Mouse (Mus musculus) frontal cortex, adult 2 months (tissue): ENCODE measurements at regions not wholly inside any gene's neighbourhood (a gene's known extent, or its start where the extent isn't known, plus 50 kb on each side); places are given as distances from the start of the nearest gene placed in this dataset.

ENCODE experiments used
- DNase-seq, 2 experiments: peaks; one replicate each; pipeline ENCODE4 v3.0.0; 2022; ENCODE audit warnings: low spot score in 1 of 2; ENCODE audit errors: extremely low spot score in 1 of 2

DNA sequence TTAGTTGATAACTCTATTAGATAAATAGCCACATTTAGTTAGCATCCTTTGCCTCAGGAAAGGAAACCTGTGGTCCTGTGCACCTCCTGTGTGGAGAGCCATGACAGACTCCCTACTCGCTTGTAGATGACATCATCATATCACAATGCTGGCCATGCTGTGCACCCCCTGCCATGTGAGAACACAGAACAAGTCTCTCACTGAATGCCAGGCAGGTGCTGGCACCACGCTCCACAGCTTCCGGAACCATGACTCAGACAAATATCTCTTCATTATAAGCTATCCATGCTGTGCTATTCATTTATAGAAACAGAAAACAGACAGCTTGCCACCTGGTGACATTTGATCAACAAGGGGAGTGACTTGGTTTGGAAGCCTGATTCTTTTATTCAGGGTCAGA is 349.1 kb upstream of the Tmc3 start:
- peak in 1 of 2 experiments; percentile 1 for DNase-seq

DNA sequence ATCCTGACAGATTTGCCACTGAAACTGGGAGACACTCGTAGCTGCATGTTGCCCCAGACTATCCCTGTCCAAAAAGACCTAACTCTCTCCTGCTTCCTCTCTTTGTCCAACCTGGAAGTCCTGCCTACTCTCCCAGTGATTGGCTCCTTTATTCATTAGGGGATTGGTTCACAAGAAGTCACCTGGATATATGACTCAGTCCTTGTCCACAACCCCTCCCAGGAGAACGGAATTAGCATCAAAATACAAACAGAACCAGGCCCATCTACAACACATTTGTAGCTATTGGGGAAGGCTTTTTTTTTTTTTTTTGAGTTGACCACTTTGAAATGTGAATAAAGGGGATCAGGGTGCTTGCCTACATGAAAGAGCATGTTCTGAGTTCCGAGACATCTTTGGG is 347.4 kb upstream of the Tmc3 start:
- no peak for DNase-seq

DNA sequence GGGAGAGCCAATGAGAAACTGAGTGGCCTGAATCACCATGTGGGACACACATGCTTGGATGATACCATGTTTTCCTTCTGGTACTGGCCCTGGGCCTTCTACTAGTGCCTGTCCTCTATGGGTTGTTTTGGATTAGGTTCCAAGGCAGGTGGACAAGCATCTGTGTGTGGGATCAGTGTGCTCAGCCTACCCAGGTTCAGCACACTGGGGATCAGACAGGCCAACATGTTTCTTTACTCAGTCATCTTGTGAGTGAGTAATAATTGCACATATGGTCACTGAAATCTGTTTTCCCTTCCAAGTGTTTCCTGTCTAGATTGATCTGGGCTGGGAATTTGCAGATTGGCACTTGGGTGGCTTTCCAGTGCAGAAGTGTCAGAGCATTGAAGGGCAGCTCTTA is 346.6 kb upstream of the Tmc3 start:
- no peak for DNase-seq

DNA sequence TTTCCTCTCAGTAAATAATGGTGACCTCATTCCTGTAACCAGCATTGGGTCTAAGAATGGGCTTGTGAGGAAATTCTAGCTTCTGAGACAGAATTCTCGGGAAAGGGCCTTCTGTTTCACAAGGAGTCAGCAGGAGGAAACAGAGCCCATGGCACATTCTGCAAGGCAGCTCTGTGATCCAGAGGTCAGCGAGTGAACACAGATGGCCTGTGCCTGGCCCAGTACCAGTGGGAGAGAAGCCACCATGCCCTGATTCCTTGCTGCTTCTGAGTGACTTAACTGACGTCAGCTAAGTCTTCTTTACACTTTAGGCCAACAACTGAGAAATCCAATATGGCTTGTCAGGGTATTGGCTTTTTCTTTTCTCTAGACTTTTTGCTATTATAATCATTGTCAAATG is 342.5 kb upstream of the Tmc3 start:
- no peak for DNase-seq

DNA sequence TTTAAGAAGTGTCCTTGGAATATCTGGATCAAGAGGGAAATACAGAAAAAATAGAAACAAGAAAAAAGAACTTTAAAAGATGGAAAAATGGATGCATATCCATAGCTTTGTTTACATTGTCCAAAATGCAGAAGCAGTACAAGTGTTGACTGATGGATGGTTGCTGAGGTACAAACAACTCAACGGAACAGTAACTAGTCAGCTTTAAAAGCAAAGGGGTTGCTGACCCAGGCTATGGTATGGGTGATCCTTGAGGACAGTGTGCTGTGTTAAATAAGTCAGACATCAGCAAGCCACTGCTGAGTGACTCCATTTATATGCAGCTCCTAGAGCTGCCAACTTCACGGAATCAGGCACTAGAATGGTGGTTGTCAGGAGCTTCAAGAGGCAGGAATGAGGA is 338.9 kb upstream of the Tmc3 start:
- no peak for DNase-seq

DNA sequence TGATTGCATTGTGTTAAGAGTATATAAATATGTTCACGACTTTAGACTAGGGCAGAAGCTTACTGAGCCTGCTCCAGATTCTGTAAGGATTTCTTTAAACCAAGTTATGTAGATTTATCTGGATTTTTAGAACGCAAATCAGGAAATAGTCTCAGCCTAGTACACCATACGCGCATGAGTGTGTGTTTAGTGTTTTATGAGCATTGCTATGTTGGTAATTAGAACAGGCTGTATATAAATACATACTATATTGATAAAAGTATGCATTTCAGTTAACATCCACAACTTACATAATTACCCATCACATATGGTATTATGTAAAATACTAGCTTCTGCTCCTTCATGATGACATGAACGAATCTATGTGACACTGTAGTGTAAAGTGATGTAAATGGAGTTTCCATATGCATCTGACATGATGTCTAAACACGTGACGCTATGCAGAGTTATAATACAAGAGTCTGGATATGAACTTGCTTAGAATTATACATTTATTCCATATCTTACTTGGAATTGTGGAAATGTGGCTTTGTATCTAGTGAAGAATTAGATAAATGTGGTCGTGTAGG is 332.6 kb upstream of the Tmc3 start:
- DNase-seq: no peak

DNA sequence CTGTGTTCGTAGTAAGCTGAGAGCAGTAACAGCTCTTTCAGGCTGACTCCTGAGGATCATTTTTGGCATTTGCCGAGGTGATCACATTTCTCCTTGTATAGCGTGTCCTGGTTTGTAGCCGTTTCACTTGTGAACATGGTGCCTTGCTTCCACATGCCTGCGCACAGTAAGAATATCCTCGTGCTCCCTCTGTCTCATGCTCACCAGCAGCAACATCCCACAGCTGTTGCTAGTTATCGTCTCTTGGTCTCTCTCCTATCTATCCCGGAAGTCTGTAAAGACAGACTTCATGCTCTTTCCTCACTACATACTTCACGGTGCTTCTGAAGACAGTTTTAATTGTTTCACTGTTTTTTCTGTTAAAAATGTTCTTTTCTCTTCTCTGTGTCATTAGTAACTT is 331.7 kb upstream of the Tmc3 start:
- no peak for DNase-seq

DNA sequence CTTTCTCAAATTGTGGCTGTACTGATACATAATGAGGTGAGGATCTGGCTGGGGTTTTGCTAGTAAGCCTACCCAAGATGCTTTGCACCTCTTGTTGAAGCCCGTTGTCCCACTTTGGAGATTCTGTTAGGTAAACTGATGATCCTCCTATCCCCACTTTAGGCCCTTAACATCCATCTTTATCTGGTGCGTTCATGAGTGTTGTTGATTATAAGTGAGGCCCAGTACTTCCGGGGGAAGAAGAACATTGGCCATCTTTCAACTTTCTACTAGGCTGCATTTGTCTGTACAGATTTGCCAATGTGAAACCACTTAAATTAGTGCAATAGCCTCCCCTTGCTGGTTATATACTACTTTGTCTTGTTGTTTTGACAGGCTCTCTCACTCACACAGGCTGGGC is 331.3 kb upstream of the Tmc3 start:
- no peak for DNase-seq

DNA sequence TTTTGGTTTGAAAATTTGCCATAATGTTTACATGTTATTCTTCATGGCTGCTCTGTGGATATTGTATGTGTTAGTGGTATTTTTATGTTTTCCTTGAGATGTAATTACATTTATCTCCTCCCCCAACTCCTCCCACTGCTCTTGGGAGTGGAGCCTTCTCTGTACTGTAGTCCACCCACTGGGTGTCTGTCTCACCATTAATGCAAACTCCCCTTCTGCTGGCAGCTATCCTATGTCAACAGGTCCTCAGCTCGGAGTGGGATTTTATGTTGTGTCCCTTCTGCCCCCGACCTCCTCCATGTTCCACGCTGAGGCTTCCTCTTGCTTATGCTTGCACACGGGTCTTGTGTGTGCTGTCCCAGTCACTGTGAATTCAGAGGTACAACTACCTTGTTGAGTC is 330.3 kb upstream of the Tmc3 start:
- no peak for DNase-seq

DNA sequence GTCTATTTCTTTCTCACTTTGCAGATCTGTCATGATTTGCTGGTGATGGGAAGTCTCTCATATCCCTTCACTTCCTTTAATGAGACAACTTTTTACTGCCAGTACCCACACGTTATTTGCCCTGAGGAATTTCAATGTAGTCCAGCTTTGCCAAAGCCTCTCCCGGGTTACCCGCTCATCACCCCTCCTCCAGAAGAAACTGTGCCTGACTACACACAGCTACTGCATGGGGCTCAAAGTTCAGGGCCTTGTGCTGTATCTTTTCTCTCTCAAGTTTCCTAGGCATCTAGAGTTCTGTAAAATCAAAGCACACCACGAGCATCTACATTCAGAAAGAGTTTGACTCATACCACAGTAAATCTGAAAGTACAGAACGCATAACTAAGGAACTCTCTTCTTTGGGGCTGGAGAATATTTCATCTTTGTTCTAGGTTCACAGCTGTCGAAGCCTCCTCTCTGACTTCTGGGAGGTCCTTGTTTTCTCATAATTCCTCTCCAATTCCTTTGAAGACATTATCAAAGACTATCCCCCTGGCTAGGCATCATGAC is 328.4 kb upstream of the Tmc3 start:
- DNase-seq: no peak

DNA sequence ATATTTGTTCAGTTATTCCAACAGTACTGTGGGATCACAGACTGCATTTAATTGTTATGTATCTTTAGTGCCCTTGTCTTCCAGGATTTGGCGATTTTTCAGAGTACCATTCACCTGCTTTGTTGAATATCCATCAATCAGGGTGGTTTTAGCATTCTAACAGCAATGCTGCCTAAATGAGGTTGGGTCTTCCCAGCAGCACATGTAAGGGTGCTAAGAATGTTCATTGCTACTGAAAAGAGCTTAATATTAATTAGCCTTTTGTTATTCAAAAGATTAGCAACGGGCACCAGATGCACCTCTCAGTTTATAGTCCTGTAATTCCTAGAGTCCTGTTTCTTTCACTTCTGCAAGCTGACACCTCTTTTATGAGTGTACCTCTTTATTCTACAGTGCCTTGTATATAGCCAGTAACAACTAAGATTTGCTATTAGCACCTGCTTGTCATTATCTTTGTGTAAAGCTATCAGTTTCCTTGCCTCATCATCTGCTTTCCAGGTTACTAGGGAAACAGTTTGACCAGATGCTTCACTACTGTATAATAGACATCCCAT is 326.3 kb upstream of the Tmc3 start:
- no peak for DNase-seq

DNA sequence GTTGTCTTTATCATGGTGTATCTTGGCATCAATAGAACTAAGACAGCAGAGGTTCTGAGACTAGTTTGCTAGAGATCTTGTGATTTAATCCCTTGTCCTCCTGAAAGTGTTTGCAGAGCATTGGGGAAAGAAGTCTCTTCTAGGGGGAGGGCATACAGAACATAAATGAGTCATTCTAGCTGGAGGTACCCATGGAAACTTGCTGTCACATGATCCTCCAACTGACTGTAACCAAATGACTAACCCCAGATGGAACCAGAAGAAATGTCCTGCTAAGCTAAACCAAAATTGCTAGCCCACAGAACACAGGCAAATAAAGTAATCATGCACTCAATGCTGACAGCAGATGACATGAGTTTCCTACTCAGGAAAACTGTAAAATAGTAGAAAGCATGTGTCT is 323.2 kb upstream of the Tmc3 start:
- no peak for DNase-seq

DNA sequence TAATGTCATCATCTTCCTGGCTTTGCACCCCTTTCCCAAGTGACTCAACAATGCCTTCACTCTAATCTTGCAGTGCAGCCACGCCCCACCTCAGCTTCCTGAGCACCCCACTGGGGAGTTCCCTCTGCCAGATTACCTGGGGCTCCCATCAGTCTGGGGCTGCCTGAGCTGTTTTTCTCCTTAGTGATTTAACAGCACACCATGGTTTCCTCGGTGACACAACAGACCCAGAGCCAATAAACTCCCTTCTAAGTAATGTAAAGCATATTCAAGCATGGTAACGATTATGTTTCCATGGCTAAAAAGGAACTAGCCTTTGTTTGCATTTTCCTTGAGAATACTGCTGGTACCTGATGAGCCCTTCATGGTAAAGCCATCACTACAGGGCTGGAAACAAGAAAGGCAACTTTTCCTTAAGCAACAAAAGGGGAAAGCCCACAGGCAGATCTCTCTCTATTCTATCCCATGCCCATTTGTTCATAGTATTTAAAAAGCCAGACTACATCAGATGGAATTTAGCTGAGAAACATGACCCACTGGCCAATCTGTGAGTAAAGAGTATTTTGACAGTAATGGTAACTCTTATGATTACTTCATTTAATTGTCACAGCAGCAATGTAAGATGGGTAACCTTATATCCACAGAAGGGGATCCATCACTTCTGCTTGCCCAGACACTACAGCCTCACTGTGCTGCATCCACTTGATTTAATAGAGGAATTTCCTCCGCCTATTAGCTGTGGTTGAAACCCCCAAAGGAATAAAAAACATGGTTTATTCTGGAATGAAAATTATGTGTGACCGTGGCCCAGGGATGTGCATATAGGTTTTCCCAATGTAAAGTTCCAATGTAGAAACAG is 294.6 kb upstream of the Tmc3 start:
- no peak for DNase-seq

DNA sequence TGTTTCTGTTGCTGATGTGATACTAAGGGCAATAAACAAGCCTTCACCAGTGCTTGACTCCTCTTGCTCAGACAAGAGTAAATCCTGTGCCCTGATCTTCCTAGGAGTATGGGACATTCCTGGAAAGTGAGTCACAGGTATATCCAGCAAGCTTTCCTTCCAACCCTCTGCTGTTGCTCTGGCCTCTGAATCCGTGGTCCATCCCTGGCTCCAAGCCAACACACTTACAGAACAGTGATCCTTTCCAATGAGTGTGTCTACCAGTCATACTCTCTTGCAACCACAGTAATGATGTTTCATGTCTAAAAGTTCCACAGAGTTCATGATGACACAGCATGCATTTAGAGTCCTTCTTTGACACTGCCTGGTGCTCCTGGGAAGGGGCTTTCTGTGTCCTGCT is 277.6 kb upstream of the Tmc3 start:
- DNase-seq: no peak

DNA sequence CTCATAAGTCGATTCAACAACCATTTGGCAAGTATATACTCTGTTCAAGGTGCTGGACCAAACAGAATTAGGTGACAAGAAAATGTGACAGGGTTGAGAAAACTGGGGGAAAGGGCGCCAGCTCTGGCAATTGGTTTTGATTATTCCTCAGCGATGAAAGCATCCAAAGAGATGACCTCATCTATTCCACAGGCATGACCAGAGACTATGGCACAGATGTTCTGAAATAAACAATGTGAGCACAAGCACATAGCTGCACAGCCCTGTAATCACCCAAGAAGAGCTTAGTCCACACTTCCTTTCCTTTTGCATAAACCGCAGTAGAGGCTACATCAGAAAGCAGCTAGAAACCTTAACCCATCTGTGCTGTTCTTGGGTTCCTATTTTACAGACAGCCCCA is 272.6 kb upstream of the Tmc3 start:
- DNase-seq: no peak

DNA sequence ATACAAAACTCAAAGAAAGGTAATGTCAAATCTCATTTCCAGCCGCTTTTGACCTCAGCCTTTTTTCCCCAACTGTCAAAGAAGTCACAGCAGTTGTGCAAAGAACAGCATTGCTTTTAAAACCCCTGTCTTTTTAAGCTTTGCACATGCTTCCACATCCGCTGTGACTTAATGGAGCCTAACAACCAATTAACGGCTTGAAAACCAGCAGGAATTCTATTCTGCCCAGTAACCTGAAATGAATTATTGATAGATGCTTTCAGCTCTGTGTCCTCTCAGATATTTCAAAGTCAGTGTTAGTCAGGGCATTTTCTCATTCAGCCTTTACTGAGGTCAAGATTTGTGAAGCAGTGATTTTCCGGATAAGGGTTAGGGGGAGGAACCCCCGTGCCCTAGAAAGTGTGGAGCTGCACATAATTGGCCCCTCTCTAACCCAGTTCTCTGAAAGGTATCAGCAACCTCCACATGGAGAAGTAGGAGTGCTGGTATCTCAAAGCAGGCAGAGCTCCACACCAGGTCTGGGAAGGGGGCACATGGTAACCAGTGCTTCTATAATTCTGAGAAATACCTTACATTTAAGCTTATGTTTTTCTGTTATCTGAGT is 254.8 kb upstream of the Tmc3 start:
- DNase-seq: no peak

DNA sequence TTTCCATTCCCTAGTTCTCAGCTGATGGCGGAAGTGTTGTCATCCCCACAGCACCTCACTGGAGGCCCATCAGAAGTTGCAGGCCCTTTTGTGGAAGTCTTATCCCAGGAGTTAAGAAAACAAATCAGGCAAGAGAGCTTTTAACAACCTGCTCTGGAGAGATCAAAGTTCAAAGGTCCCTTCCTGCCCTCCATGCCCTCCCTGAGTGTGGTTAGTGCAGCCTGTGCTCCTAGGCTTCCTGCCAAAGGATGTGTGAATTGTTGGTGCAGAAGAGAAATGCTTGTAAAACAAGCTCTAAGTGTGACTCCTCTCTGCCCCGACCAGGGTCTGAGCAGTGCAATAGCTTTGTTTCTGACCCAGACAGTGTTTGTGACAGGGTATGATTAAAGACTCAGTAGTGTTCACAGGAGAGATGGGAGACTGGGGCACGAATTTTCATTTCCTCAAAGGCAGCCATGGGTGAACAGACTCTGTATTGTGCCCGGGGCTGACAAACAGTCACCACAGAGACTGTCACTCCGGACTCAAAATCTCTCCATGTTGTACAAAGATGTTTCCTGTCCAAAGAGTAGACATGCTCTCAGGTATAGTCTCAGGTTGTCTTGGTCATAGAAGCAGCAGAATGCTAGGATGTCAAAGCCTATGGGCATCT is 237.5 kb upstream of the Tmc3 start:
- no peak for DNase-seq

DNA sequence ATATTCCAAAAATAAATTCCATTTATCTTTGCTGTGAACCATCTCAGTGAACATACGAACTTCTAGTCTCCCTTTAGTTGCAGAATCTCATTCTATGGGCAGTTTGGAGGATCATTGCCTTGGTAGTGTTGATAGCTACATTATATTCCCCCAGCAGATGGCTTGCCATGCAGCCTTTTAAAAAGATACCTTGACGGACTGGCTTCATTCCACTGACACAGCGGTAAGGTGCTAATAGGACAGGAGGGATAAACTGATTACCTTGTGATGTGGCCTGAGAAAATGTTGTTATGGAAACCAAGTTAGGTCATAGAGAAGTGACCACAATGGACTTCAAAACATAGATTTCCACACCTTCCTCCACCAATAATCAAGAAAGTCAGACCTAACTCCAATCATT is 215.5 kb upstream of the Tmc3 start:
- DNase-seq: no peak

DNA sequence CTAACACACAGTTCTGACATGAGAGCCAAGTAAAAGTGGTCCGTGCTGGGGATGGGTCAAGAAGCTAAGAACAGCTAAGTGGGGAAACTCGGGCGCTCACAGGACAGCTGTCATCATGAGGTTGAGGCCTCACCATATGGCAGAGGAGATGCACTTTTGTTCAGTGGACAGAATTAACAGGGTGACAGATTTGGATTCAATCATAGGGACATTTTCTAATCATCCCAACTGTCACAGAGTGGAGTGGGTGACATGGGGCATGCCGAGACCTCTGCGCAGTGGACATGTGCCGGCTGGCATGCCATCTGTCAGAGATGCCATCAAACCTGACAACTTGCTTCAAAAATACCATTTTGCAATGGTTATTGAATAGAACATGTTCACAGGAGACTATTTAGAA is 215.1 kb upstream of the Tmc3 start:
- no peak for DNase-seq

DNA sequence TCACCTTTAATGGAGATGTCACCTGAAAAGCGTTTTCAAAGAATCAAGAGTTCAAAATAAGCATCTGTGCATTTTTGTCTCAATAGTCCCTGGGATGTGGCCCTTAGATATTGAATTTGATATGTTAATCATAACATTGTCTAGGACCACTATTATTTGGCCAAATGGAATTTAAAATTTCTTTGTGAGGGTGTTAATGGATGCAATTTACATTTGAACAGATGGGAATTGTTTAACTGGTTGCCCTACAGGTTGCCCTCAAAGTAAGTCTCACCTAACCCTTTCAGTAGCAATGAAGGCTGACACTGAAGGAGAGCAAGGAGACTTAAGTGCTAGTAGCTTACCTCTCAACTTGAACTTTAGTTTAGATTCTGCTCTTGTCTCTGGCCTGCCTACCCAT is 207.9 kb upstream of the Tmc3 start:
- DNase-seq: no peak
